Mouse (Mus musculus): ENCODE results near the gene Olfr53. TPM values are rescaled to one million over a fixed set of nuclear protein-coding genes. Genes with fewer than 3 reads are reported as not detected.
"Not testable (repeated sequence)": the region's sequence is repeated elsewhere in the genome, so short reads cannot be mapped to it uniquely, and the experiment has no call there.

Olfr53 gene
- not detected for polyA plus RNA-seq (2012; fragmentation: generic; extraction: Trizol)

GRCm38 (mm10) chr7:140646152-140646551, at the start of gene Olfr53:
TSS of gene Olfr53 (plus strand) at chr7:140646452.
- Histone ChIP-seq H3ac (ENCODE audit: control insufficient read depth, insufficient read length) (no peak within 1 kb of the TSS), H3K4me3 (no peak within 1 kb of the TSS), H3K27me3 (ENCODE audit: control insufficient read depth, insufficient read depth, insufficient read length) (no peaks in the 10 kb centered on the region), H3K36me3 (ENCODE audit: control insufficient read depth, insufficient read depth) (no peaks in the 10 kb centered on the region), H3K79me2 (ENCODE audit: control insufficient read depth, insufficient read depth) (no peaks in the 10 kb centered on the region), H3K4me2 (ENCODE audit: low read depth) (no peak within 1 kb of the TSS)
- TF ChIP-seq TCF3 (IDR thresholded peaks at IDR 0.05; ENCODE audit: insufficient read length, low read depth), result no peak
- no peak for TF ChIP-seq REST (IDR thresholded peaks at IDR 0.05; ENCODE audit: insufficient read depth, insufficient read length)
- TF ChIP-seq POLR2AphosphoS2 (IDR thresholded peaks at IDR 0.05; ENCODE audit: insufficient read length, low read depth), result no peak
- no peak for TF ChIP-seq MAX (IDR thresholded peaks at IDR 0.05; ENCODE audit: low read depth)
- no peak for TF ChIP-seq POLR2A (IDR thresholded peaks at IDR 0.05; ENCODE audit: insufficient read length, low read depth)
- no peak for TF ChIP-seq USF1 (IDR thresholded peaks at IDR 0.05; ENCODE audit: low read depth)
- no peak for TF ChIP-seq TCF12 (IDR thresholded peaks at IDR 0.05; ENCODE audit: insufficient read depth, poor library complexity, severe bottlenecking)
- no peak for TF ChIP-seq MYOD1 (IDR thresholded peaks at IDR 0.05; ENCODE audit: control insufficient read depth in 1 of 3, insufficient read length in 2 of 3, low read depth in 2 of 3)
- no peak for TF ChIP-seq CEBPB (IDR thresholded peaks at IDR 0.05; ENCODE audit: insufficient read depth, poor library complexity, severe bottlenecking)
- no peak for TF ChIP-seq MYOG (IDR thresholded peaks at IDR 0.05; ENCODE audit: control insufficient read depth in 1 of 3, insufficient read depth in 1 of 3, insufficient read length in 2 of 3, low read depth in 2 of 3)
- no peak for TF ChIP-seq SRF (IDR thresholded peaks at IDR 0.05; ENCODE audit: control insufficient read depth, insufficient read length, low read depth)

GRCm38 (mm10) chr7:140600969-140601368, 45.3 kb upstream of the Olfr53 start, which contains the start of gene Olfr46:
TSS of gene Olfr46 (plus strand) at chr7:140601269.
- not testable (repeated sequence) for H3K4me2 ChIP-seq (ENCODE audit: low read depth); H3ac ChIP-seq (ENCODE audit: control insufficient read depth, insufficient read length); H3K36me3 ChIP-seq (ENCODE audit: control insufficient read depth, insufficient read depth); H3K79me2 ChIP-seq (ENCODE audit: control insufficient read depth, insufficient read depth); H3K27me3 ChIP-seq (ENCODE audit: control insufficient read depth, insufficient read depth, insufficient read length); H3K4me3 ChIP-seq

GRCm38 (mm10) chr7:140628670-140629069, 17.6 kb upstream of the Olfr53 start, which contains the start of gene Olfr61:
TSS of gene Olfr61 (plus strand) at chr7:140628970.
- not testable (repeated sequence) for H3ac ChIP-seq (ENCODE audit: control insufficient read depth, insufficient read length); H3K36me3 ChIP-seq (ENCODE audit: control insufficient read depth, insufficient read depth); H3K79me2 ChIP-seq (ENCODE audit: control insufficient read depth, insufficient read depth); H3K4me3 ChIP-seq; H3K27me3 ChIP-seq (ENCODE audit: control insufficient read depth, insufficient read depth, insufficient read length); H3K4me2 ChIP-seq (ENCODE audit: low read depth)

- TF ChIP-seq MYOD1 (IDR thresholded peaks at IDR 0.05; ENCODE audit: control insufficient read depth in 1 of 3, insufficient read length in 2 of 3, low read depth in 2 of 3) (no peak), POLR2A (IDR thresholded peaks at IDR 0.05; ENCODE audit: insufficient read length, low read depth) (no peak), POLR2AphosphoS2 (IDR thresholded peaks at IDR 0.05; ENCODE audit: insufficient read length, low read depth) (no peak), MYOG (IDR thresholded peaks at IDR 0.05; ENCODE audit: control insufficient read depth in 1 of 3, insufficient read depth in 1 of 3, insufficient read length in 2 of 3, low read depth in 2 of 3) (no peak), MAX (IDR thresholded peaks at IDR 0.05; ENCODE audit: low read depth) (no peak), TCF12 (IDR thresholded peaks at IDR 0.05; ENCODE audit: insufficient read depth, poor library complexity, severe bottlenecking) (no peak), TCF3 (IDR thresholded peaks at IDR 0.05; ENCODE audit: insufficient read length, low read depth) (no peak), E2F4 (IDR thresholded peaks at IDR 0.05; ENCODE audit: insufficient read depth) (no peak), REST (IDR thresholded peaks at IDR 0.05; ENCODE audit: insufficient read depth, insufficient read length) (no peak), USF1 (IDR thresholded peaks at IDR 0.05; ENCODE audit: low read depth) (no peak), CEBPB (IDR thresholded peaks at IDR 0.05; ENCODE audit: insufficient read depth, poor library complexity, severe bottlenecking) (no peak), SRF (IDR thresholded peaks at IDR 0.05; ENCODE audit: control insufficient read depth, insufficient read length, low read depth) (no peak)
- no peak overlapping the region for H3ac ChIP-seq (ENCODE audit: control insufficient read depth, insufficient read length)
- H3K4me2 ChIP-seq (ENCODE audit: low read depth), result no peak overlapping the region
- no peaks in the 10 kb centered on the region for H3K36me3 ChIP-seq (ENCODE audit: control insufficient read depth, insufficient read depth)
- H3K27me3 ChIP-seq (ENCODE audit: control insufficient read depth, insufficient read depth, insufficient read length), result no peaks in the 10 kb centered on the region
- no peak overlapping the region for H3K4me3 ChIP-seq
- H3K79me2 ChIP-seq (ENCODE audit: control insufficient read depth, insufficient read depth), result no peaks in the 10 kb centered on the region
Observed at GRCm38 (mm10) chr7:140630559-140630958, 15.7 kb upstream of the Olfr53 start.

- no peaks in the 10 kb centered on the region for H3K36me3 ChIP-seq (ENCODE audit: control insufficient read depth, insufficient read depth)
- H3K27me3 ChIP-seq (ENCODE audit: control insufficient read depth, insufficient read depth, insufficient read length), result no peaks in the 10 kb centered on the region
- H3K79me2 ChIP-seq (ENCODE audit: control insufficient read depth, insufficient read depth), result no peaks in the 10 kb centered on the region
- H3ac ChIP-seq (ENCODE audit: control insufficient read depth, insufficient read length), result no peak within 1 kb of the TSS
- no peak within 1 kb of the TSS for H3K4me2 ChIP-seq (ENCODE audit: low read depth)
- H3K4me3 ChIP-seq, result no peak within 1 kb of the TSS
- TF ChIP-seq E2F4 (IDR thresholded peaks at IDR 0.05; ENCODE audit: insufficient read depth), result no peak
- no peak for TF ChIP-seq USF1 (IDR thresholded peaks at IDR 0.05; ENCODE audit: low read depth)
- no peak for TF ChIP-seq POLR2AphosphoS2 (IDR thresholded peaks at IDR 0.05; ENCODE audit: insufficient read length, low read depth)
- no peak for TF ChIP-seq SRF (IDR thresholded peaks at IDR 0.05; ENCODE audit: control insufficient read depth, insufficient read length, low read depth)
- no peak for TF ChIP-seq MYOG (IDR thresholded peaks at IDR 0.05; ENCODE audit: control insufficient read depth in 1 of 3, insufficient read depth in 1 of 3, insufficient read length in 2 of 3, low read depth in 2 of 3)
- TF ChIP-seq REST (IDR thresholded peaks at IDR 0.05; ENCODE audit: insufficient read depth, insufficient read length), result no peak
Observed at GRCm38 (mm10) chr7:140659630-140660029, 13.4 kb downstream of the Olfr53 start, which contains the start of gene Olfr539. TSS of gene Olfr539 (plus strand) at chr7:140659930.

GRCm38 (mm10) chr7:140670693-140671092, 24.4 kb downstream of the Olfr53 start:
- H3K4me3 ChIP-seq; H3K36me3 ChIP-seq (ENCODE audit: control insufficient read depth, insufficient read depth); H3ac ChIP-seq (ENCODE audit: control insufficient read depth, insufficient read length): not testable (repeated sequence)

More at GRCm38 (mm10) chr7:140670693-140671092, 24.4 kb downstream of the Olfr53 start:
- not testable (repeated sequence) for H3K27me3 ChIP-seq (ENCODE audit: control insufficient read depth, insufficient read depth, insufficient read length); H3K79me2 ChIP-seq (ENCODE audit: control insufficient read depth, insufficient read depth); H3K4me2 ChIP-seq (ENCODE audit: low read depth)
